Mouse (Mus musculus): ENCODE data around the gene Bnc2.

Bnc2 gene

GRCm38 (mm10) chr4:84507551-84507950, 167.5 kb downstream of the Bnc2 start:
- in situ Hi-C loops (cut with MseI, MboI) = no loop called here

GRCm38 (mm10) chr4:84502581-84503269, 172.3 kb downstream of the Bnc2 start:
- in situ Hi-C loops (cut with MseI, MboI) = no loop called here

GRCm38 (mm10) chr4:84500796-84501349, 174.2 kb downstream of the Bnc2 start:
- in situ Hi-C loops (cut with MseI, MboI) = no loop called here

GRCm38 (mm10) chr4:84500259-84500658, 174.8 kb downstream of the Bnc2 start:
- in situ Hi-C loops (cut with MseI, MboI) = no loop called here

DNA sequence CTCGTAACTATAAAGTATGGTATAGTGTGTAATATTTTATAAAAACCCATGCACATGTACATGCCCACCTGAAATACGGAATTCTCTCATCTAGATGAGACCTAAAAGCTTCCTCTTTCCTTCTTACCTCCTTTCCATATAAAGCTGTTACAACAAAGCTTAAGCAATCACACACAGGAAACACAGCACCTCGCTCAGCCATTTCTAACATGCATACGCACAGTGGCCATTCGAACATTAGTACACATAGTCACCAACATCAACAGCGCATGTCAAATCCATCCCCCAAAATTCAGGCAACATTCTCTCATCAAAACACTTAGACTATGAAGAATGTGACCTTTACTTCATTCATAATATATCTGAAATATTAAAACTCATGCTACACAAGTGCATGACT, 176.6 kb downstream of the Bnc2 start:
- in situ Hi-C loops (cut with MseI, MboI) = no loop called here

GRCm38 (mm10) chr4:84488323-84488722, 186.8 kb downstream of the Bnc2 start:
- in situ Hi-C loops (cut with MseI, MboI) = no loop called here

DNA sequence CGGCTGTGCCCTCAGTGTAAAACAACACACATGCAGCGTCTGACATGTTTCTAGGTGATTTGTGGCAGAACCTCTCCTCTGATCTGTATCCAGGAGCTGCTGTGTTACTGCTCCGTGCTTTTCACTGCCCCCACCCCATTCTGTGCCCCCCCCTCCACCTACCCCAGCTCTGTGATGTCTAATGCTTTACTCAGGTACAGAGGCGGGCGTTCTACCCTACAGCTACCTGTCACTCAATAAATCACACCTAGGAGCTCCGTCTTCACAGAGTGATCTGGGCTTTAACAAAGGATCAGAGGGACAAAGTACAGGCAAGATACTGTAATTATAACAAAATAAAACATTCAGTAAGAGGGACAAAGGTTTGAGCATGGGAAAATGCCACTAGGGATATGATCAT, 192.4 kb downstream of the Bnc2 start:
- in situ Hi-C loops (cut with MseI, MboI) = no loop called here

DNA sequence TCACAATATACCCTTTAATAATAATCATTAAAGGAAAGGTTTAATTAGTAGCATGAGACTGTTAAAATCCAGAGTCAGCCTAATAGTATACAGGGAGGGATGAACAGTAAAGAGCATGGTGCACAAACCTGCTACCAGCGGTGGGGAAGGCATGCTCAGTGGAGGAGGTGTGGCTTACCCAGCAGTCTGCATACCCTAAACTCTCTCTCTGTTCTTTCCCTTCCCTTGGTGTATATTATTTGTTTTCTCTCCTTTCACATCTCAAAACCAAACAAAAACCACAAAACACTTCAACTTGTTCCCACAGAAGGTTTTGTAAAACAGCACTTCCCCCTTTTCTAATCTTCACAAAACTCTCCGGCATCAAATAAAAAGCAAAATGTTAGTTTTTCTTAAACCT, 202.4 kb downstream of the Bnc2 start:
- in situ Hi-C loops (cut with MseI, MboI) = no loop called here

- in situ Hi-C loops (cut with MseI, MboI) = no loop called here
Observed at GRCm38 (mm10) chr4:84470106-84470885, 204.8 kb downstream of the Bnc2 start.

- in situ Hi-C loops (cut with MseI, MboI) = no loop called here
Observed at GRCm38 (mm10) chr4:84469400-84469799, 205.7 kb downstream of the Bnc2 start.

- in situ Hi-C loops (cut with MseI, MboI) = no loop called here
Observed at GRCm38 (mm10) chr4:84467722-84468121, 207.4 kb downstream of the Bnc2 start.

- in situ Hi-C loops (cut with MseI, MboI) = no loop called here
Observed at GRCm38 (mm10) chr4:84458218-84458560, 216.9 kb downstream of the Bnc2 start.

GRCm38 (mm10) chr4:84457512-84458217, 217.4 kb downstream of the Bnc2 start:
- in situ Hi-C loops (cut with MseI, MboI) = no loop called here

GRCm38 (mm10) chr4:84456853-84457249, 218.2 kb downstream of the Bnc2 start:
- in situ Hi-C loops (cut with MseI, MboI) = no loop called here

DNA sequence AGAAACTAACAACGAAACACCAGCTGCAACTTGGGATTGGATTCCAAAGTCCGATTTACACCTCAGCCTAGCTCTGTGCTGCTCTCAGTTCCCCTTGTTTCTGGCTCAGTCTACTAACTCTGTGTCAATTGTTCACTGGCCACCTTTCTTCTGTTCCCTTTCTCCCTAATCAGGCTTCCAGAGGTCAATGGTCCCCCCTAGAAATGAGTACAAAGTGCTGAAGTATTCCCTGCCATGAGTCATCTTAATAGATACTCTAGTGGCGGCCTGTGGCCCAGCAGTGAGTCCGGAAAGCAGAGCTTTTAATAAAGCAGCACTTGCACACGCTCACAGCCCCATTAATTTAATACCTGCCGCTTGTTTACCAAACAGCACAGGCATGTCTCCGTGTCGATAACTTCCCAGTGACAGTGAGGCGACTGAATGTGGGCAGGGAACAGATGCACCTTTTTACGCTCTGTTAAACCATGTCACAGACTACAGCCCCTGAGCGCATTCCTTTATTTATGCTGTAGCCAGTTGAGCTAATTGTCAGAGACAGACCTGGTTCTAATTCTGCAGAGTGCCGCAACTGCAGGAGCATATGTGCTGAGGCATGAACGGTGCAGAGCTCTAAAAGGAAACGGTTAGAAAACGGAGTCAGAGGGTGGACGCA, 218.8 kb downstream of the Bnc2 start:
- in situ Hi-C loops (cut with MseI, MboI) = no loop called here

DNA sequence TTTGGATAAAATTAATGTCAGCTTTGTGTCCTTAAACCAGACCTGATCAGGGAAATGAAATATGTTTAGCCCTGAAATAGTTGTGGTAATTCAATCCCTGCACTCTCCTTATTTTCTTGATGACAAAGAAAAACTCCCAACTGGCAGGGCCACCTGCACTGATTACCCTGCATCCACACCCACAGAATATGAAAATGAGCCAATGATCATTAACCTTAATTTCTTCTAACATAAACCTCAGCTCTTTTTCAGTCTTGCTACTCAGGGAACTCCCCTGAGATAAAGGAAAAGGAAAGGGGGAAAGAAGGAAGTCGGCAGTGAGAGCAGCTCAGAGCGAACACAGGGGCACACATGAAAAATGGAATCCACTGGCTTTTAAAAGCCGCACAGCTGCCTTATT, 220.6 kb downstream of the Bnc2 start:
- in situ Hi-C loops (cut with MseI, MboI) = no loop called here

DNA sequence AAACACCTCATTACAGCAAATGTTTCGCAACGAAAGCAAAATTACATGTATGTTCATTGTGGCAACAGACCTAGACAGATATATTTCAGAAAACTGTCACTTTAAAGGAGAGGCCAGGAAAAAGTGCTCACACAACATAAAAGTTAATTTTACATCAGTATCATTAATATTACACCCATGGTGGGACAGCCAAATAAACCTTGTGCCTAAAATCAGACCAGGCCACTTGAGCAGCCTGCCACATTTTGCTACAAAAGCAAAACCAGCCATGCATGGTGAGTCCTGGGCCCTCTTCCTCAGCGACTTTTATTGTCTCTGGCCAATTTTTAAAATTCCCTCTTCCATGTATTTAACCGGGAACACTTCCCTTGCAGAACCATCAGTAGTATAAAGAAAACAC, 221.5 kb downstream of the Bnc2 start:
- in situ Hi-C loops (cut with MseI, MboI) = no loop called here

- in situ Hi-C loops (cut with MseI, MboI) = no loop called here
Observed at GRCm38 (mm10) chr4:84452642-84453041, 222.4 kb downstream of the Bnc2 start.

GRCm38 (mm10) chr4:84449246-84450005, 225.6 kb downstream of the Bnc2 start:
- in situ Hi-C loops (cut with MseI, MboI) = no loop called here

DNA sequence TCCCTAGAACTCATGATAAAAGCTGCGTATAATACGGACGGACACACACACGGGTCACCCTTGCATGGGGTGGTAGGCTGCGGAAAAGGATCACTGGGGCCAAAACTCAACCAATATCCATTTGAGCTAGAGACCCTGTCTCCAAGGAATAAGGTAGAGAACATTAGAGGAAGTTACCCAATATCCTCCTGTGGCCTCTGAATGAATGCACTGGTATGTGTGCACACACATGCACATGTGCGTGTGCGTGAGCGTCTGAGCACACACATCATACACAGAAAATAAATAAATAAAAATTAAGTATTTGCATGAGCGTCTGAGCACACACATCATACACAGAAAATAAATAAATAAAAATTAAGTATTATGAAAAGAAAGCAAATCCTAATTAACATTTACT, 241.8 kb downstream of the Bnc2 start:
- in situ Hi-C loops (cut with MseI, MboI) = no loop called here

Measured in mouse trophoblast stem cell (cell line).